Mouse (Mus musculus) erythroblast, embryonic 14.5 days (primary cell): ENCODE measurements around the gene Vcl. TPM values are rescaled to one million over a fixed set of nuclear protein-coding genes. Genes with fewer than 3 reads are reported as not detected.
A peak's percentile ranks its signal among the peaks of the same experiment; 100 is the strongest.

ENCODE experiments used
- H3K27me3 ChIP-seq: 2 replicates; pipeline ENCODE4 v1.6.1; 2012; ENCODE audit warnings: inconsistent platforms; ENCODE audit not compliant: control insufficient read depth
- H3K36me3 ChIP-seq: 2 replicates; pipeline ENCODE4 v1.6.1; 2012; ENCODE audit warnings: mild to moderate bottlenecking, inconsistent platforms; ENCODE audit not compliant: control insufficient read depth
- H3K4me1 ChIP-seq: 2 replicates; pipeline ENCODE4 v1.6.1; 2012; ENCODE audit warnings: inconsistent platforms; ENCODE audit not compliant: control insufficient read depth
- H3K4me3 ChIP-seq: replicated peaks from 2 replicates; pipeline ENCODE3; 2012; ENCODE audit warnings: moderate library complexity, mild to moderate bottlenecking, inconsistent platforms
- H3K9me3 ChIP-seq: 2 replicates; pipeline ENCODE4 v1.6.1; 2012; ENCODE audit warnings: low read length, inconsistent platforms, mixed read lengths; ENCODE audit not compliant: control insufficient read depth
- GATA1 ChIP-seq: IDR thresholded peaks from 2 replicates; pipeline ENCODE4 v1.6.1; 2012; ENCODE audit warnings: low read length, inconsistent platforms, mixed read lengths
- TAL1 ChIP-seq: IDR thresholded peaks from 3 replicates; pipeline ENCODE4 v1.6.1; 2012; ENCODE audit warnings: low read length, inconsistent platforms, mixed read lengths
- polyA plus RNA-seq: library from polyadenylated mRNA; stranded (reverse); fragments of >175 nt; gene quantifications from 2 replicates; pipeline ENCODE4 v1.2.3, GENCODE M21; 2012

The Vcl gene
- polyA plus RNA-seq, 1 experiment: 0.43 TPM

- Histone ChIP-seq H3K9me3 (no peaks in the 10 kb centered on the region), H3K4me3 (peak overlapping the region; percentile 84), H3K4me1 (peaks cover 61% of the 10 kb centered on the region), H3K36me3 (peaks cover 2% of the 10 kb centered on the region), H3K27me3 (no peaks in the 10 kb centered on the region)
- no peak for TF ChIP-seq TAL1
These were observed 1.5 kb downstream of the Vcl start for GRCm38 (mm10) chr14:20930481-20931391.

- Histone ChIP-seq H3K27me3 (no peaks in the 10 kb centered on the region), H3K4me1 (peaks cover 65% of the 10 kb centered on the region), H3K9me3 (no peaks in the 10 kb centered on the region), H3K4me3 (no peak overlapping the region), H3K36me3 (peaks cover 4% of the 10 kb centered on the region)
- no peak for TF ChIP-seq GATA1
- no peak for TF ChIP-seq TAL1
These were observed 9.2 kb downstream of the Vcl start for GRCm38 (mm10) chr14:20938424-20938823.

DNA sequence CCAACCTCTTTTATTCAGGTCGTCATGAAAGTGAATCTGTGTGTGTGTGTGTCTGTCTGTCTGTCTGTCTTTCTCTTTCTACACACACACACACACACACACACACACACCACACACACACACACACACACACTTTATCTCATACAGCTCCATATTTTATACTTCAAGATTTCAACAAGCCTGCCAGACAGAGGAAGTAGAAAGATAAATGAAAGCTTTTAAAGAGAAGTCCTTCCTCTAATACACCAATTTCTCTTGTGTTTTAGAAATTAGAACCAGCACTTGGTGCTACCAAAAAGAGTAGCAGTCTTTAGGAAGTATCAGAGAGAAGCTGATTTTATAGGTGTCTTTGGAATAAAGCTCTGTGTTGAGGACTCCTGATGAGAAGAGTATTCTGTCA, 9.7 kb downstream of the Vcl start:
- Histone ChIP-seq H3K27me3 (no peaks in the 10 kb centered on the region), H3K9me3 (no peaks in the 10 kb centered on the region), H3K4me3 (no peak overlapping the region), H3K36me3 (peaks cover 4% of the 10 kb centered on the region), H3K4me1 (peaks cover 62% of the 10 kb centered on the region)
- TF ChIP-seq GATA1 (no peak), TAL1 (no peak)

DNA sequence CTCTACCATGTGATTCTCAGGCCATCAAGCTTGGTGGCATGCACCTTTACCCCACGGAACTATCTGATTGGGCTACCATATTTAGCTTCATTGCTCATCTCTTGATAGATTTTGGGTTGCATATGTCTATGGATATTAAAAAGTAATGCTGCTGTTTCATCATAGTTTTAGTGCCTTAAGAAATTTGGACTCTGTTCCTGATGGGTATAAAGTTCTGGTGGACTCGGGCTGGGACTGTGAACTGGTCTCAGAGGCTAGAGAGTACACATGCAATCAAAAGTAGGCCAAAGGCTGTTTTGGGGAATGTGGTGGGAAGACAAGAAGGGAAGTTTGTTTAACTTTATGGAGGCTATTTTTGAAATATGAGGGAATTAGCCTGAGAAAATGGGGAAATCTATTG, 16.1 kb downstream of the Vcl start:
- no peaks in the 10 kb centered on the region for H3K9me3 ChIP-seq
- no peaks in the 10 kb centered on the region for H3K36me3 ChIP-seq
- TF ChIP-seq TAL1: no peak
- H3K4me1 ChIP-seq: peaks cover 7% of the 10 kb centered on the region
- no peak overlapping the region for H3K4me3 ChIP-seq
- H3K27me3 ChIP-seq: no peaks in the 10 kb centered on the region

DNA sequence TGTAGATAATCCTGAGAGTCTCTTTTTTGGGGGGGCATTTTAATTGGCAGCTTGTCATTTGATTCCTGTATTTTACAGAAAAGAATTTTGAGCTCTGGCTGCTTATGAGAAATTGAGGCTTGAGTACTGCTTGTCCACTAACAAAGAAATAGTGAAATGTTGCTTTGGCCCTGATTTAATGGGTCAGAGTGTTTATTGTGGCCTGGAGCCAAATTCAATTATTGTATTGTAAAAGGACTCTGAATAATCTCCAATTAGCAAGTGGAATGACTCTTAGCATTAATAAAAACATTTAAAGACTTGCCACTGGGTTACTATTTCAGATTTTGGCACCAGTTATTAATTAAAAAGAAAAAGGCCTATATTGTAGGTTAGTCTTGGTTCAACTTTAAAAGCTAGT, 26.8 kb downstream of the Vcl start:
- no peak overlapping the region for H3K4me3 ChIP-seq
- no peaks in the 10 kb centered on the region for H3K9me3 ChIP-seq
- H3K36me3 ChIP-seq: no peaks in the 10 kb centered on the region
- H3K27me3 ChIP-seq: no peaks in the 10 kb centered on the region
- no peaks in the 10 kb centered on the region for H3K4me1 ChIP-seq
- no peak for TF ChIP-seq TAL1
- no peak for TF ChIP-seq GATA1

- H3K36me3 ChIP-seq: no peaks in the 10 kb centered on the region
- H3K9me3 ChIP-seq: no peaks in the 10 kb centered on the region
- H3K4me3 ChIP-seq: no peak overlapping the region
- TF ChIP-seq GATA1 (no peak), TAL1 (no peak)
- H3K27me3 ChIP-seq: no peaks in the 10 kb centered on the region
- no peaks in the 10 kb centered on the region; the same call in 1 of the 2 replicates for H3K4me1 ChIP-seq
These were observed 29.8 kb downstream of the Vcl start for GRCm38 (mm10) chr14:20958971-20959370.

GRCm38 (mm10) chr14:20962466-20962865, 33.3 kb downstream of the Vcl start:
- Histone ChIP-seq H3K36me3 (no peaks in the 10 kb centered on the region), H3K4me3 (no peak overlapping the region), H3K9me3 (no peaks in the 10 kb centered on the region), H3K4me1 (peaks cover 3% of the 10 kb centered on the region; the same call in 1 of the 2 replicates), H3K27me3 (no peaks in the 10 kb centered on the region)
- TF ChIP-seq GATA1 (no peak), TAL1 (no peak)

DNA sequence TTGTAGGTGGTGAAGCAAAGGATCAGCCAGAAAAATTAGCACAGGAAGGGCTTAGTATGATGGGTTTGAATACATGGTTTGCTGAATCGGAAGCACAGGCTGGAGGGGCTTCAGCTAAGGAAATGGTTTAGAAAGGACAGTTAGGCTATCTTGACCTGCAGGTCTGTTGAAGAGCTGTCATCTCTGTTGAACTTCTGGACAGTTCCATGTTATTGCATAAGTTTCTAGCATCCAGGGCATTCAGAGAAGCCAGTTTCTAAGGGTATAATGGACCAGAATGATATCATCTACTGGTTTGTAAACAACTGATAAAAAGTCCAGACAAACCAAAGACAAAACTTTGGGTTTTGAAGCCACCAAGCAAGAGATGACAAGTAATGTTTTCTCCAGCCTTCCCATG, 33.7 kb downstream of the Vcl start:
- no peak for TF ChIP-seq GATA1
- no peak for TF ChIP-seq TAL1
- Histone ChIP-seq H3K9me3 (no peaks in the 10 kb centered on the region), H3K4me3 (no peak overlapping the region), H3K27me3 (no peaks in the 10 kb centered on the region), H3K36me3 (no peaks in the 10 kb centered on the region; the same call in 1 of the 2 replicates), H3K4me1 (peaks cover 3% of the 10 kb centered on the region; the same call in 1 of the 2 replicates)

DNA sequence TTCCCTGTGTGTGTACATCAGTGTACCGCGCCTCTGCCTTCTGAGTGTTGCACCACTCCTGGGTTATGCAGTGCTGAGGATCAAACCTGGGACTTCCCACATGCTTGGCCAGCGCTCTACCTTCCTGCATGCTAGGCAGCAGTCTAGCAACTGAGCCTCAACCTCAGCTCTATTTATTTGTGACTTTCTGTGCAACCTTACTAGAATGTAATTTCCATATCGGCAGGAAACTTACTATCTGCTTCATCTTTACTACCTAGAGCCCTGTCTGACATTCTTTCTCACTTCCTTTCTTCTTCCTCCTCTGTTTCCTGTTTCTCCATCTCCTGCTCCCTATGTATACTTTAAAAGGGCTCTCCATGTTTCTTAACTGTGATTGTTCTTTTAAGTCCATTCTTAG, 34.7 kb downstream of the Vcl start:
- H3K36me3 ChIP-seq: peaks cover 3% of the 10 kb centered on the region
- H3K4me3 ChIP-seq: no peak overlapping the region
- no peak for TF ChIP-seq GATA1
- peaks cover 3% of the 10 kb centered on the region; the same call in 1 of the 2 replicates for H3K4me1 ChIP-seq
- H3K9me3 ChIP-seq: no peaks in the 10 kb centered on the region
- H3K27me3 ChIP-seq: no peaks in the 10 kb centered on the region
